Mouse (Mus musculus) activated CD4-positive, CD25-positive, alpha-beta regulatory T cell (primary cell): ENCODE data around the gene A1bg. TPM values are rescaled to one million over a fixed set of nuclear protein-coding genes. Genes with fewer than 3 reads are reported as not detected.

Experiments used
- polyA plus RNA-seq, 2 experiments: library from polyadenylated mRNA; unstranded; fragments of 100-300 nt; shearing (Covaris generic); gene quantifications; one replicate each; pipeline ENCODE4 v1.2.1; 2017

A1bg gene
- not detected for polyA plus RNA-seq

GRCm38 (mm10) chr15:60922912-60923311 lies at the start of gene A1bg:
Gene A1bg (minus strand): TSS chr15:60923012.

GRCm38 (mm10) chr15:60853231-60853999 lies 69.4 kb downstream of the A1bg start, which contains the start of gene Fam84b:
Gene Fam84b (minus strand): TSS chr15:60853778.

Other genes starting within 250 kb of the A1bg start
- gene Fam84b, start 69.2 kb downstream of the A1bg start, polyA plus RNA-seq = 1 to 10 TPM; 4.6 to 4.8 TPM